In the genomic region with DNA sequence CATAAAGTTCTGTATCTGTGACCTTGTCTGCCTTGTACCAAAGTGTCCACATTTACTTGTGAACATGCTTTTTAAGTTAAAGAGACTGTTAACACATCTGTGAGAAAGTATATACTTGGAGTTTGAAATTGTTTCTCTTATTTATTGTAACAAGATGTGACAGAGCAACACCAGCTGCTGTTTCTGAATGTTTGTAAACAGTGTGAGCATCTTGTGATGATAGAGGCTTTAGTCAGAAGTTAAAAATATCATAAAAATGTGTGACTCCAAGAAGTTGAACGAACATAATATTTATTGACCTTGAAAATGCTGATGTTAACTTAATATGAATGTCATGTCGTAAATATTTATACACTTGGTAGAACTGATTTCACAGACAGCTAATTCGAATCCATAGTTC, we compare ENCODE assay signal across 21 mouse cellular contexts.
"Had no signal": no experiment of that assay in that cellular context is flagged by ENCODE, and none has a peak within 500 bp of the region (broad histone marks: within the 10 kb centered on the region; RNA-seq: fewer than 3 reads in every experiment).

No protein-coding gene starts in this region.

- H3K4me3 ChIP-seq: intestine, embryonic 15.5 days; kidney, embryonic 15.5 days; limb, embryonic 12.5 days; limb, embryonic 15.5 days; liver, embryonic 12.5 days; liver, embryonic 15.5 days; megakaryocyte, embryonic 14.5 days; midbrain, embryonic 10.5 days; midbrain, embryonic 13.5 days; myocyte; neural tube, embryonic 13.5 days had no signal

- ATAC-seq: intestine, embryonic 15.5 days; liver, embryonic 12.5 days; midbrain, embryonic 13.5 days; midbrain, embryonic 16.5 days had no signal

- H3K27ac ChIP-seq: intestine, embryonic 15.5 days; kidney, embryonic 15.5 days; limb, embryonic 12.5 days; limb, embryonic 15.5 days; liver, embryonic 12.5 days; liver, embryonic 15.5 days; midbrain, embryonic 10.5 days; midbrain, embryonic 13.5 days; neural tube, embryonic 13.5 days had no signal

- H3K4me2 ChIP-seq: intestine, embryonic 15.5 days; kidney, embryonic 15.5 days; limb, embryonic 12.5 days; limb, embryonic 15.5 days; liver, embryonic 12.5 days; liver, embryonic 15.5 days; midbrain, embryonic 13.5 days; neural tube, embryonic 13.5 days had no signal

- H3K9ac ChIP-seq: intestine, embryonic 15.5 days; kidney, embryonic 15.5 days; limb, embryonic 12.5 days; limb, embryonic 15.5 days; liver, embryonic 12.5 days; liver, embryonic 15.5 days; midbrain, embryonic 13.5 days; neural tube, embryonic 13.5 days had no signal

- H3K9me3 ChIP-seq: intestine, embryonic 15.5 days; kidney, embryonic 15.5 days; limb, embryonic 12.5 days; limb, embryonic 15.5 days; liver, embryonic 12.5 days; liver, embryonic 15.5 days; megakaryocyte, embryonic 14.5 days; midbrain, embryonic 10.5 days; midbrain, embryonic 13.5 days; neural tube, embryonic 13.5 days had no signal

- H3K27me3 ChIP-seq: intestine, embryonic 15.5 days; kidney, embryonic 15.5 days; limb, embryonic 12.5 days; limb, embryonic 15.5 days; liver, embryonic 12.5 days; liver, embryonic 15.5 days; megakaryocyte, embryonic 14.5 days; midbrain, embryonic 13.5 days; neural tube, embryonic 13.5 days had no signal

- H3K4me1 ChIP-seq: kidney, embryonic 15.5 days; limb, embryonic 12.5 days; limb, embryonic 15.5 days; liver, embryonic 12.5 days; liver, embryonic 15.5 days; midbrain, embryonic 10.5 days; midbrain, embryonic 13.5 days had no signal

- H3K36me3 ChIP-seq: intestine, embryonic 15.5 days; limb, embryonic 12.5 days; liver, embryonic 15.5 days; midbrain, embryonic 10.5 days; midbrain, embryonic 13.5 days; neural tube, embryonic 13.5 days had no signal

- DNase-seq: kidney, adult 11 months; kidney, adult 8-10 months; kidney, postnatal 10 days; left cerebral cortex, postnatal 4 days; retina, postnatal 1 day; right cerebral cortex, postnatal 25 days; thymus, adult 2 months; thymus, postnatal 14 days; thymus, postnatal 4 days had no signal
